Mouse (Mus musculus) embryonic facial prominence, embryonic 11.5 days (tissue): Measurements from ENCODE around the gene Hyal1. TPM values are rescaled to one million over a fixed set of nuclear protein-coding genes. Genes with fewer than 3 reads are reported as not detected.

ENCODE experiments used
- ATAC-seq: fragments of 200-750 bp; cut with Nextera tagmentation; replicated peaks from 2 replicates; pipeline ENCODE4 v1.8.0; 2017; ENCODE audit warnings: low read depth; ENCODE audit not compliant: insufficient number of reproducible peaks, low FRiP score, low TSS enrichment
- DNase-seq: peaks from one replicate; pipeline ENCODE4 v3.0.0-alpha.2; 2015; ENCODE audit warnings: low spot score
- H3K27ac ChIP-seq: fragments of 300-500 bp; sonication (generic); replicated peaks from 2 replicates; pipeline ENCODE4 v1.5.1; 2014; ENCODE audit warnings: mild to moderate bottlenecking, low read depth, low read length, control low read depth
- H3K27me3 ChIP-seq: fragments of 300-500 bp; sonication (generic); 2 replicates; pipeline ENCODE4 v1.6.1; 2014; ENCODE audit warnings: mild to moderate bottlenecking, low read length, moderate library complexity, mixed read lengths; ENCODE audit not compliant: control insufficient read depth, insufficient read depth
- H3K36me3 ChIP-seq: fragments of 300-500 bp; sonication (generic); replicated peaks from 2 replicates; pipeline ENCODE4 v1.6.1; 2014; ENCODE audit warnings: low read depth, mild to moderate bottlenecking, low read length, moderate library complexity, mixed read lengths; ENCODE audit not compliant: control insufficient read depth, insufficient read depth
- H3K4me1 ChIP-seq: fragments of 300-500 bp; sonication (generic); 2 replicates; pipeline ENCODE4 v1.6.1; 2014; ENCODE audit warnings: low read length, mixed read lengths; ENCODE audit not compliant: control insufficient read depth, insufficient read depth
- H3K4me2 ChIP-seq: fragments of 300-500 bp; sonication (generic); 2 replicates; pipeline ENCODE4 v1.6.1; 2014; ENCODE audit warnings: low read depth, mild to moderate bottlenecking, control low read depth, low read length, moderate library complexity
- H3K4me3 ChIP-seq: fragments of 300-500 bp; sonication (generic); 2 replicates; pipeline ENCODE4 v1.5.1; 2014; ENCODE audit warnings: low read depth, low read length, control low read depth
- H3K9ac ChIP-seq: fragments of 300-500 bp; sonication (generic); replicated peaks from 2 replicates; pipeline ENCODE4 v1.6.1; 2014; ENCODE audit warnings: mild to moderate bottlenecking, control low read depth, low read length
- H3K9me3 ChIP-seq: fragments of 300-500 bp; sonication (generic); replicated peaks from 2 replicates; pipeline ENCODE4 v1.6.1; 2016; ENCODE audit warnings: mild to moderate bottlenecking, low read length, inconsistent platforms, mixed read lengths; ENCODE audit not compliant: control insufficient read depth
- WGBS: fragments of 180-500 bp; shearing (Covaris S2); extraction: QIAGEN DNeasy Blood & Tissue Kit; methylation state at CpG from one replicate; pipeline ENCODE4 v1.1.7; 2014; 5-methylcytosine and 5-hydroxymethylcytosine counted together
- polyA plus RNA-seq: library from polyadenylated mRNA; unstranded; fragments of >200 nt; fragmentation: Nextera tagmentation; extraction: Ambion mirVana; gene quantifications from 2 replicates; pipeline ENCODE4 v1.2.1, GENCODE M21; 2014

The Hyal1 gene
- polyA plus RNA-seq, 1 experiment from 2014 or later, result 5.3 TPM

GRCm38 (mm10) chr9:107541005-107541404 is 35.7 kb upstream of the Hyal1 start:
- ATAC-seq (no peak), DNase-seq (no peak)
- no peaks in the 10 kb centered on the region for H3K27me3 ChIP-seq
- WGBS, result 37% methylated on average over 10 of the region's 10 CpGs
- no peaks in the 10 kb centered on the region; the same call in none of the 2 replicates for H3K36me3 ChIP-seq
- peak overlapping the region; percentile 65 for H3K4me3 ChIP-seq
- H3K9ac ChIP-seq, result no peak overlapping the region; the same call in 1 of the 2 replicates
- no peak overlapping the region for H3K27ac ChIP-seq
- H3K4me1 ChIP-seq, result peaks cover 6% of the 10 kb centered on the region
- no peaks in the 10 kb centered on the region for H3K9me3 ChIP-seq
- H3K4me2 ChIP-seq, result peak overlapping the region; percentile 80

GRCm38 (mm10) chr9:107541474-107542351 is 35.0 kb upstream of the Hyal1 start, which contains the start of the genes Cyb561d2 and Nprl2:
Cyb561d2 (minus strand) TSS chr9:107542193.
Nprl2 (plus strand) TSS chr9:107542226.
- Histone ChIP-seq H3K9me3 (no peaks in the 10 kb centered on the region), H3K9ac (peak within 1 kb of the TSS; percentile 67), H3K4me2 (peak within 1 kb of the TSS; percentile 80), H3K27ac (no peak within 1 kb of the TSS), H3K4me3 (peak within 1 kb of the TSS; percentile 65), H3K27me3 (no peaks in the 10 kb centered on the region), H3K36me3 (no peaks in the 10 kb centered on the region; the same call in none of the 2 replicates), H3K4me1 (peaks cover under 1% of the 10 kb centered on the region)
- DNase-seq (peak; percentile 96), ATAC-seq (peak; percentile 54)
- WGBS, result under 1% methylated on average over 46 of the region's 46 CpGs

GRCm38 (mm10) chr9:107542352-107542686 is 34.4 kb upstream of the Hyal1 start:
- Histone ChIP-seq H3K27me3 (no peaks in the 10 kb centered on the region), H3K27ac (no peak overlapping the region), H3K4me2 (peak overlapping the region; percentile 80), H3K9ac (peak overlapping the region; percentile 67), H3K4me3 (peak overlapping the region; percentile 65), H3K9me3 (no peaks in the 10 kb centered on the region), H3K36me3 (no peaks in the 10 kb centered on the region; the same call in none of the 2 replicates), H3K4me1 (no peaks in the 10 kb centered on the region; the same call in none of the 2 replicates)
- WGBS, result 0% methylated on average over 11 of the region's 11 CpGs
- ATAC-seq (no peak), DNase-seq (no peak)

- no peaks in the 10 kb centered on the region for H3K27me3 ChIP-seq
- no peak overlapping the region for H3K27ac ChIP-seq
- H3K9me3 ChIP-seq, result no peaks in the 10 kb centered on the region
- peak overlapping the region; percentile 67 for H3K9ac ChIP-seq
- H3K4me2 ChIP-seq, result peak overlapping the region; percentile 80
- ATAC-seq (no peak), DNase-seq (no peak)
- 41% methylated on average over 8 of the region's 8 CpGs for WGBS
- H3K4me1 ChIP-seq, result no peaks in the 10 kb centered on the region; the same call in none of the 2 replicates
- peak overlapping the region; percentile 65 for H3K4me3 ChIP-seq
- H3K36me3 ChIP-seq, result no peaks in the 10 kb centered on the region; the same call in none of the 2 replicates
These were observed 34.0 kb upstream of the Hyal1 start for GRCm38 (mm10) chr9:107542721-107543120.

- Histone ChIP-seq H3K4me3 (no peak overlapping the region), H3K36me3 (no peaks in the 10 kb centered on the region; the same call in 1 of the 2 replicates), H3K27me3 (no peaks in the 10 kb centered on the region), H3K9ac (no peak overlapping the region; the same call in 1 of the 2 replicates), H3K4me2 (peak overlapping the region; percentile 16), H3K9me3 (no peaks in the 10 kb centered on the region), H3K27ac (no peak overlapping the region), H3K4me1 (no peaks in the 10 kb centered on the region; the same call in none of the 2 replicates)
- 84% methylated on average over 11 of the region's 11 CpGs for WGBS
- DNase-seq (no peak), ATAC-seq (no peak)
These were observed 33.4 kb upstream of the Hyal1 start for GRCm38 (mm10) chr9:107543299-107543698.

GRCm38 (mm10) chr9:107544196-107544700 is 32.5 kb upstream of the Hyal1 start:
- DNase-seq (no peak), ATAC-seq (no peak)
- Histone ChIP-seq H3K4me3 (no peak overlapping the region), H3K36me3 (no peaks in the 10 kb centered on the region; the same call in 1 of the 2 replicates), H3K9me3 (no peaks in the 10 kb centered on the region), H3K27ac (no peak overlapping the region), H3K27me3 (no peaks in the 10 kb centered on the region), H3K4me1 (no peaks in the 10 kb centered on the region; the same call in none of the 2 replicates), H3K9ac (no peak overlapping the region), H3K4me2 (no peak overlapping the region)
- WGBS, result 92% methylated on average over 17 of the region's 17 CpGs

GRCm38 (mm10) chr9:107544729-107545128 is 32.0 kb upstream of the Hyal1 start:
- 92% methylated on average over 12 of the region's 12 CpGs for WGBS
- Histone ChIP-seq H3K36me3 (no peaks in the 10 kb centered on the region; the same call in 1 of the 2 replicates), H3K9me3 (no peaks in the 10 kb centered on the region), H3K27me3 (no peaks in the 10 kb centered on the region), H3K4me2 (no peak overlapping the region), H3K4me3 (no peak overlapping the region), H3K4me1 (no peaks in the 10 kb centered on the region; the same call in none of the 2 replicates), H3K9ac (no peak overlapping the region), H3K27ac (no peak overlapping the region)
- DNase-seq, result no peak
- no peak for ATAC-seq

GRCm38 (mm10) chr9:107545199-107545598 is 31.5 kb upstream of the Hyal1 start:
- ATAC-seq (no peak), DNase-seq (no peak)
- Histone ChIP-seq H3K9me3 (no peaks in the 10 kb centered on the region), H3K4me2 (no peak overlapping the region; the same call in 1 of the 2 replicates), H3K27me3 (no peaks in the 10 kb centered on the region), H3K4me3 (no peak overlapping the region), H3K36me3 (no peaks in the 10 kb centered on the region; the same call in 1 of the 2 replicates), H3K4me1 (no peaks in the 10 kb centered on the region; the same call in none of the 2 replicates), H3K9ac (no peak overlapping the region), H3K27ac (no peak overlapping the region)
- WGBS, result 83% methylated on average over 10 of the region's 10 CpGs
